Mouse (Mus musculus) myocyte (in vitro differentiated cells): ENCODE results near the gene Osbpl6.

Experiments
- CEBPB ChIP-seq: IDR thresholded peaks from 2 replicates; pipeline ENCODE4 v1.6.1; 2011; ENCODE audit warnings: mild to moderate bottlenecking, moderate library complexity; ENCODE audit not compliant: poor library complexity, insufficient read depth, severe bottlenecking
- POLR2A ChIP-seq: IDR thresholded peaks from one replicate; pipeline ENCODE4 v1.6.1; 2011; ENCODE audit warnings: low read depth, mild to moderate bottlenecking, control low read depth, moderate library complexity; ENCODE audit not compliant: insufficient read length

DNA sequence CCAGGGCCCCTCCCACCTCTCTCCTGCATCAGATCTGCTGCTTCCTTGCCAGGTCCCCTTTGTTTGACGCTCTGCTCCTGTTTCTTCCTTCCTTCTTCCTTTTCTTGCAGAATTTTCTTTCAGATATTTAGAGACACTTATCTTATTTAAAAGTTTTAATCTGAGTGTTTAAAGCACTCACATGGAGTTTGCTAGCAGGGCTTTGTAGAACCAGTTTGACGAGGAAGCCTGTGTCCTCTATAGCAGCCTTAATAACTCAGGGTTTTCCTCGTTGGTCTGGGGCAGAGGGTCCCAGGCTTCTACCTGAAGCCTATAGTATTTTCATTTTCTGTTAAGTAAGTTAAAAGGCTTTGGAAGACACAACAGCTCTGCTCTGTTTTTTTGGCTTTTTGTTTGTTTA is 20.5 kb downstream of the Osbpl6 start:
- no peak for TF ChIP-seq POLR2A
- no peak for TF ChIP-seq CEBPB
